Mouse (Mus musculus): ENCODE results near the gene Lzic. TPM values are rescaled to one million over a fixed set of nuclear protein-coding genes. Genes with fewer than 3 reads are reported as not detected.
A peak's percentile ranks its signal among the peaks of the same experiment; 100 is the strongest.

The Lzic gene
- 27.0 and 29.1 TPM in 2 replicates for total RNA-seq (2012; rRNA removed)

DNA sequence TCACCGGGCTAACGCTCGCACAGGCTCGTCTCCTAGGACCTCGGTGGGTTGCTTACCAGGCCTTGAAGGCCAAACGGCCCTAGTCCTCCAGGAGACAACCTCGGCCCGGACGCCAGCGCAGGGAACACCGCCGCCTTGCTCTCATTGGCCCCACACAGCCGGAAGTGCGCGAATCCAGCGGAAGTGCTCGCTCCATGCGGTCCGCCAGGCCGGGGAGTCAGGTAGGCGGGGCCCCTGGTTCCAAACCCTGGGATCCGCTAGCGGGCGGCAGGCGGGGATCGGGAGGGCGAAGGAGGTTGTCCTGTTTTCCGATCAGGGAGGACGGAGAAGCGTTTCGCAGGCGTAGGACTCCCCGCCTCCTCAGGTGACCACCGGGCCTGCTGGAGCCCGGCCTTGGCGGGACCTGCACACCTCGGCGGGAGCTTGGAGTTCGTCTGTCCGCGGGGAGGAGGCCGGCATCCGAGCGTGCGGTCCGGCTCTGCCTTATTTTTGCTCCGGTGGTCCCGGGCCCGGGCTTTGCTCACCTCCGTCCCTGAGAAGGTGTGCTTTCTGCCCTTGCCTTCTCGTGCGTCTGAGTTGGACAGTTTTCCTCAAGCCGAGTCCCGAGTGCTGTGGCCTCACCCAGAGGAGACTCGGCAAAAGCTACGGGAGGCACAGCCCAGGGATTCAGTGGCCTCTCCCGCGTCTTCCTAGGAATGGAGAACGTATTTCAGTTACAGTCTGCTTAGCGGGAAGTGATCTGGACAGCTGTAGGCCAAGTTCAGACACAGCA, at the start of gene Lzic, which contains the start of gene Nmnat1:
TSS of gene Lzic (plus strand) at position 177 of the 772 bp plus-strand sequence.
TSS of gene Nmnat1 (minus strand) at position 150 of the 772 bp plus-strand sequence.
- peaks cover 2 to 5% of the 10 kb centered on the region in 2 experiments; a peak in 2 of 4 replicates for H3K4me1 ChIP-seq (ENCODE audit: control insufficient read depth in 2 of 2, insufficient read depth in 2 of 2, low read length in 2 of 2, poor library complexity in 1 of 2)
- H3K27ac ChIP-seq (ENCODE audit: insufficient read depth, low read depth, low read length, poor library complexity, severe bottlenecking) = peak within 1 kb of the TSS; percentile 54
- H3K9ac ChIP-seq (ENCODE audit: insufficient read depth, low read depth, low read length, poor library complexity, severe bottlenecking) = peak within 1 kb of the TSS; percentile 89
- peaks cover 19% of the 10 kb centered on the region for H3K36me3 ChIP-seq (ENCODE audit: control insufficient read depth, insufficient read depth, low read length, poor library complexity, severe bottlenecking)
- H3K9me3 ChIP-seq (ENCODE audit: control insufficient read depth, insufficient read depth, low read depth, low read length) = no peaks in the 10 kb centered on the region
- H3K4me3 ChIP-seq (ENCODE audit: insufficient read depth in 1 of 2, low read depth in 1 of 2, low read length in 2 of 2, poor library complexity in 1 of 2, severe bottlenecking in 1 of 2) = peak within 1 kb of the TSS; percentile 90 to 95
- TF ChIP-seq HCFC1 (IDR thresholded peaks at IDR 0.05; ENCODE audit: borderline replicate concordance, insufficient read depth, low read length) = peak; percentile 76; the same call in 1 of the 2 replicates
- TF ChIP-seq CHD2 (IDR thresholded peaks at IDR 0.05; ENCODE audit: low read depth, low read length) = peak; percentile 31; the same call in 1 of the 2 replicates
- TF ChIP-seq ZNF384 (IDR thresholded peaks at IDR 0.05; ENCODE audit: low read depth, low read length) = no peak
- DNase-seq (ENCODE audit: low read depth, low spot score) = peak; percentile 94
- in situ Hi-C loops (cut with MboI; ENCODE audit: low sequenced_read_pairs in 2 of 2, unreplicated experiment in 2 of 2) = no loop called here

DNA sequence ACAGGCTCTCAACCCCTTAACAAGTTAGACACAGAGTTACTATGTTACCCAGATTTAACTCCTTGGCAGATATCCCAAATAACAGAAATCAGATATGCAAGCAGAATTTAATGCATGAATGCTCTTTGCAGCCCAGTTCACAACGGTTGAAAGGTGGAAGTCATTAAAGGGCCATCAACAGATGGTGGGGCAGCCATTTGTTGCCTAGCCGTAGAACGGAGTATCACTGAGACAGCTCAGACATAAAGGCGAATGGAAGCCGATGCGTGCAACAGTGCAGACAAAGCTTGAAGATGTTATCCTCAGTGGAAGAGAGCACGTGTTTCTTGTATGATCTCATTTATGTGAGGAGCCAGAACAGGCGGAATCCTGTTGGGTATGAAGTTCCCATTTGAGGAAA, 44.5 kb upstream of the Lzic start:
- peaks cover 2 to 4% of the 10 kb centered on the region in 2 experiments; a peak in 2 of 4 replicates for H3K4me1 ChIP-seq (ENCODE audit: control insufficient read depth in 2 of 2, insufficient read depth in 2 of 2, low read length in 2 of 2, poor library complexity in 1 of 2)
- no peak overlapping the region for H3K27ac ChIP-seq (ENCODE audit: insufficient read depth, low read depth, low read length, poor library complexity, severe bottlenecking)
- H3K9me3 ChIP-seq (ENCODE audit: control insufficient read depth, insufficient read depth, low read depth, low read length) = no peaks in the 10 kb centered on the region
- DNase-seq (ENCODE audit: low read depth, low spot score) = no peak
- H3K36me3 ChIP-seq (ENCODE audit: control insufficient read depth, insufficient read depth, low read length, poor library complexity, severe bottlenecking) = no peaks in the 10 kb centered on the region
- in situ Hi-C loops (cut with MboI; ENCODE audit: low sequenced_read_pairs in 2 of 2, unreplicated experiment in 2 of 2) = no loop called here
- no peak for TF ChIP-seq CHD2 (IDR thresholded peaks at IDR 0.05; ENCODE audit: low read depth, low read length)
- no peak for TF ChIP-seq ZNF384 (IDR thresholded peaks at IDR 0.05; ENCODE audit: low read depth, low read length)
- TF ChIP-seq ZC3H11A (IDR thresholded peaks at IDR 0.05; ENCODE audit: borderline replicate concordance, low read depth, low read length) = no peak
- no peak for TF ChIP-seq MAFK (IDR thresholded peaks at IDR 0.05; ENCODE audit: insufficient read depth, low read depth, low read length)
- no peak for TF ChIP-seq HCFC1 (IDR thresholded peaks at IDR 0.05; ENCODE audit: borderline replicate concordance, insufficient read depth, low read length)
- no peak overlapping the region for H3K9ac ChIP-seq (ENCODE audit: insufficient read depth, low read depth, low read length, poor library complexity, severe bottlenecking)
- no peak overlapping the region for H3K4me3 ChIP-seq (ENCODE audit: insufficient read depth in 1 of 2, low read depth in 1 of 2, low read length in 2 of 2, poor library complexity in 1 of 2, severe bottlenecking in 1 of 2)

DNA sequence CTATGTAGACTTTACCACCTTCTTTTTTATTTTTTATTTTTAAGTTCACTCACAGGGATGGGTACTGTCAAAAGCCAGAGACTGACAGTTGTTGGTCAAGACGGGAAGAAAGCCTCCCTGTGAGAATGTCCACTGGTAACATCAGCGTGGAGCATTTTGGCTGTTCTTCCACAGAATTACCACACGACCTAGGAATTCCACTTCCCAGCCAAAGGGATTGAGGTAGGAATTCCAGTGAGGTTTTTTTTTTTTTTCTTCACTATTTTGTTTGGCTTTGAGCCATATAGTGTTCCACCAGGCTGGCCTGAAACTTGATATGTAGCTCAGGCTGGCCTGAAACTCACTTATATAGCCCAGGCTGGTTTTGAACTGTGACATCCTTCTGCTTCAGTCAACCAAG, 42.6 kb upstream of the Lzic start:
- DNase-seq (ENCODE audit: low read depth, low spot score) = no peak
- Histone ChIP-seq H3K4me1 (ENCODE audit: control insufficient read depth in 2 of 2, insufficient read depth in 2 of 2, low read length in 2 of 2, poor library complexity in 1 of 2) (peaks cover 2 to 8% of the 10 kb centered on the region in 2 experiments; a peak in 2 of 4 replicates), H3K36me3 (ENCODE audit: control insufficient read depth, insufficient read depth, low read length, poor library complexity, severe bottlenecking) (no peaks in the 10 kb centered on the region), H3K4me3 (ENCODE audit: insufficient read depth in 1 of 2, low read depth in 1 of 2, low read length in 2 of 2, poor library complexity in 1 of 2, severe bottlenecking in 1 of 2) (no peak overlapping the region), H3K9ac (ENCODE audit: insufficient read depth, low read depth, low read length, poor library complexity, severe bottlenecking) (no peak overlapping the region), H3K27ac (ENCODE audit: insufficient read depth, low read depth, low read length, poor library complexity, severe bottlenecking) (no peak overlapping the region), H3K9me3 (ENCODE audit: control insufficient read depth, insufficient read depth, low read depth, low read length) (no peaks in the 10 kb centered on the region)
- in situ Hi-C loops (cut with MboI; ENCODE audit: low sequenced_read_pairs in 2 of 2, unreplicated experiment in 2 of 2) = no loop called here
- TF ChIP-seq ZNF384 (IDR thresholded peaks at IDR 0.05; ENCODE audit: low read depth, low read length) (no peak; the same call in 1 of the 2 replicates), CHD2 (IDR thresholded peaks at IDR 0.05; ENCODE audit: low read depth, low read length) (no peak), ZC3H11A (IDR thresholded peaks at IDR 0.05; ENCODE audit: borderline replicate concordance, low read depth, low read length) (no peak), MAFK (IDR thresholded peaks at IDR 0.05; ENCODE audit: insufficient read depth, low read depth, low read length) (no peak), HCFC1 (IDR thresholded peaks at IDR 0.05; ENCODE audit: borderline replicate concordance, insufficient read depth, low read length) (no peak)

DNA sequence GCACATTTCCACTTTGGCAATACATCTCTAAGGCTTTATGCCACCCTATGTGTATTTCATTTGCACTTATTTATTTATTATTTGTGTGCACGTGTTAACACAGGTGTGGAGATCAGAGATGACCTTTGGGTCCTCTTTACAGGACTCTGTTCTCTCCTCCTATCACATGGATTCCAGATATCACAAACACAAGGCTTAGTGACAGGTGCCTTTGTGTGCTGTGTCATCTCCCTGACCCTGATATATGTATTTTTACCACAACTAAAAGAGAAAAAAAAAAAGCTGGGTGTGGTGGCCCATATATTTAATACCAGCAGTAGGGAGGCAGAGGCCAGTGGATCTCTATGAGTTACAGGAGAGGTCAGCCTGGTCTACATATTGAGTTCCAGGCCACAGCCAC, 40.6 kb upstream of the Lzic start:
- Histone ChIP-seq H3K27ac (ENCODE audit: insufficient read depth, low read depth, low read length, poor library complexity, severe bottlenecking) (no peak overlapping the region; the same call in 1 of the 2 replicates), H3K9me3 (ENCODE audit: control insufficient read depth, insufficient read depth, low read depth, low read length) (no peaks in the 10 kb centered on the region), H3K4me3 (ENCODE audit: insufficient read depth in 1 of 2, low read depth in 1 of 2, low read length in 2 of 2, poor library complexity in 1 of 2, severe bottlenecking in 1 of 2) (no peak overlapping the region), H3K36me3 (ENCODE audit: control insufficient read depth, insufficient read depth, low read length, poor library complexity, severe bottlenecking) (no peaks in the 10 kb centered on the region), H3K9ac (ENCODE audit: insufficient read depth, low read depth, low read length, poor library complexity, severe bottlenecking) (no peak overlapping the region), H3K4me1 (ENCODE audit: control insufficient read depth in 2 of 2, insufficient read depth in 2 of 2, low read length in 2 of 2, poor library complexity in 1 of 2) (peaks cover 2 to 8% of the 10 kb centered on the region in 2 experiments; a peak in 3 of 4 replicates)
- TF ChIP-seq CHD2 (IDR thresholded peaks at IDR 0.05; ENCODE audit: low read depth, low read length) (no peak), ZNF384 (IDR thresholded peaks at IDR 0.05; ENCODE audit: low read depth, low read length) (no peak), MAFK (IDR thresholded peaks at IDR 0.05; ENCODE audit: insufficient read depth, low read depth, low read length) (no peak), HCFC1 (IDR thresholded peaks at IDR 0.05; ENCODE audit: borderline replicate concordance, insufficient read depth, low read length) (no peak), ZC3H11A (IDR thresholded peaks at IDR 0.05; ENCODE audit: borderline replicate concordance, low read depth, low read length) (no peak)
- in situ Hi-C loops (cut with MboI; ENCODE audit: low sequenced_read_pairs in 2 of 2, unreplicated experiment in 2 of 2) = no loop called here
- no peak for DNase-seq (ENCODE audit: low read depth, low spot score)

Data from ES-E14 (cell line).